Mouse (Mus musculus) lung, postnatal 0 days (tissue): ENCODE results near the gene Gzmd.

ENCODE experiments used
- CTCF ChIP-seq: IDR thresholded peaks from 2 replicates; pipeline ENCODE4 v1.5.1; 2016; ENCODE audit warnings: antibody characterized with exemption, mild to moderate bottlenecking
- EP300 ChIP-seq: IDR thresholded peaks from 2 replicates; pipeline ENCODE4 v1.6.1; 2016; ENCODE audit warnings: antibody characterized with exemption, mild to moderate bottlenecking, control low read depth

DNA sequence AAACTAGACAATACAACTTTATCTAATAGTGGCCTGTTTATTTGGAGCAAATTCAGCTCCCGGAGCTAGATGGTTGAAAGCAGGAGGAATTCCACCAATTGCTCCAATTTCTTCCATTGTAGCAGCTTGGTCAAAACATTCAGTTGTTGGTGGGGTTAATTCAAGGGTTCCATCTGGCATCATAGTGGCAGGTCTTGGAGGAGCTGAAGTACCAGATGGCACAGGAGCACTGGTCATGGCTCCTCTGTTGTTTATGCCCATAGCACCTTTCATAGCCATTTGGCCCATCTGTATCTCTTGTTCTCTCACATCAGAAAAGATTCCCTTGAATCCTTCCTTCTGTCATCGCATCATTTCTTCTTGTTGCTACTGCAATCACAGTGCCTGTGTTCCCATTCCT, 29.7 kb upstream of the Gzmd start:
- TF ChIP-seq CTCF (no peak), EP300 (no peak)
